Mouse (Mus musculus): ENCODE data around the gene Zbtb45. TPM values are rescaled to one million over a fixed set of nuclear protein-coding genes. Genes with fewer than 3 reads are reported as not detected.
A peak's percentile ranks its signal among the peaks of the same experiment; 100 is the strongest.

The Zbtb45 gene
- total and polyA plus RNA-seq, 3 experiments = 16.8 to 36.3 TPM; not detected in 1

DNA sequence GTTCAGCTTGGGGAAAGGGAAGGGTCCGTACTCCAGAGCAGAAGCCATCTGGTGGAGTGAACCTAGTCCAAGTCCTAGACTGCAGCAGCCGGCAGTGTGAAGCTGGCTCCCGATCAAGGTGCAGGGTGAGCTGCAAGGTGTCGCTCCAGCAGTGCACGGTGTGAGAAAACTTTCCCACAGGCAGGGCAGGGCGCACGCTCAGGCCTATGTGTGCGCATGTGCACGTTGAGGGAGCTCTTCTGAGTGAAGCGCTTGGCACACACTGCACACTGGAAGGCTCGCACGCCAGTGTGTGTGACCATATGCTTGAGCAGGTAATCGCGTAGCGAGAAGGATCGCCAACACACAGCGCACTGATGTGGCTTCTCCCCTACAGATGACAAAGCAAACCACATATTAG, 3.8 kb downstream of the Zbtb45 start:
- no peaks in the 10 kb centered on the region for H3K9me3 ChIP-seq (replicated peaks; ENCODE audit: insufficient read depth, low read length)
- H3K79me2 ChIP-seq (ENCODE audit: control insufficient read depth, insufficient read depth, low read length, poor library complexity) = peaks cover 20% of the 10 kb centered on the region
- no peak overlapping the region for H3K4me3 ChIP-seq (ENCODE audit: control insufficient read depth in 1 of 2, insufficient read depth in 1 of 2, low read depth in 2 of 2, low read length in 2 of 2)
- H3K36me3 ChIP-seq (ENCODE audit: control insufficient read depth in 1 of 2, insufficient read depth in 2 of 2, low read length in 2 of 2) = no peaks in the 10 kb centered on the region; a peak in 1 of 4 replicates
- peaks cover 0 to 8% of the 10 kb centered on the region in 2 experiments; a peak in 1 of 4 replicates for H3K4me1 ChIP-seq (ENCODE audit: control insufficient read depth in 1 of 2, insufficient read depth in 2 of 2, low read length in 2 of 2)
- H3K27me3 ChIP-seq (ENCODE audit: control insufficient read depth in 1 of 2, insufficient read depth in 2 of 2, low read length in 2 of 2) = no peaks in the 10 kb centered on the region
- H3K9ac ChIP-seq (ENCODE audit: control insufficient read depth, low read depth, low read length, poor library complexity, severe bottlenecking) = no peak overlapping the region
- TF ChIP-seq TAL1 (IDR thresholded peaks at IDR 0.05; ENCODE audit: low read length) (no peak), MYB (IDR thresholded peaks at IDR 0.05; ENCODE audit: low read depth, low read length) (no peak), MAFK (IDR thresholded peaks at IDR 0.05; ENCODE audit: borderline replicate concordance, low read depth, low read length) (no peak), ZNF384 (IDR thresholded peaks at IDR 0.05; ENCODE audit: low read depth, low read length) (no peak), MXI1 (IDR thresholded peaks at IDR 0.05; ENCODE audit: low read depth, low read length) (no peak), UBTF (IDR thresholded peaks at IDR 0.05; ENCODE audit: borderline replicate concordance, insufficient read depth, low read depth, low read length) (no peak), EP300 (IDR thresholded peaks at IDR 0.05; ENCODE audit: low read depth in 1 of 2, low read length in 2 of 2) (no peak), TBP (IDR thresholded peaks at IDR 0.05; ENCODE audit: low read depth, low read length) (no peak), POLR2AphosphoS2 (IDR thresholded peaks at IDR 0.05; ENCODE audit: low read length) (no peak), HCFC1 (IDR thresholded peaks at IDR 0.05; ENCODE audit: low read depth, low read length) (no peak), USF1 (IDR thresholded peaks at IDR 0.05; ENCODE audit: low read depth, low read length) (no peak), JUND (IDR thresholded peaks at IDR 0.05; ENCODE audit: low read depth, low read length) (no peak), MAZ (IDR thresholded peaks at IDR 0.05; ENCODE audit: low read depth, low read length) (no peak), GATA1 (IDR thresholded peaks at IDR 0.05; ENCODE audit: low read depth, low read length) (no peak), POLR2AphosphoS5 (IDR thresholded peaks at IDR 0.05; ENCODE audit: borderline replicate concordance, low read depth, low read length) (no peak), MEF2A (IDR thresholded peaks at IDR 0.05; ENCODE audit: extremely low read depth, insufficient replicate concordance, low read depth, low read length, poor library complexity, severe bottlenecking) (no peak), POLR2A (IDR thresholded peaks at IDR 0.05; ENCODE audit: control insufficient read depth in 1 of 2, insufficient read depth in 1 of 2, low read depth in 1 of 2, low read length in 2 of 2, poor library complexity in 1 of 2) (no peak), GABPA (IDR thresholded peaks at IDR 0.05; ENCODE audit: low read depth, low read length) (no peak), ZC3H11A (IDR thresholded peaks at IDR 0.05; ENCODE audit: low read depth, low read length) (no peak)
- no peak for DNase-seq (ENCODE audit: low read depth, low spot score)
- no peak overlapping the region for H3K27ac ChIP-seq (ENCODE audit: control insufficient read depth, low read depth, low read length)

DNA sequence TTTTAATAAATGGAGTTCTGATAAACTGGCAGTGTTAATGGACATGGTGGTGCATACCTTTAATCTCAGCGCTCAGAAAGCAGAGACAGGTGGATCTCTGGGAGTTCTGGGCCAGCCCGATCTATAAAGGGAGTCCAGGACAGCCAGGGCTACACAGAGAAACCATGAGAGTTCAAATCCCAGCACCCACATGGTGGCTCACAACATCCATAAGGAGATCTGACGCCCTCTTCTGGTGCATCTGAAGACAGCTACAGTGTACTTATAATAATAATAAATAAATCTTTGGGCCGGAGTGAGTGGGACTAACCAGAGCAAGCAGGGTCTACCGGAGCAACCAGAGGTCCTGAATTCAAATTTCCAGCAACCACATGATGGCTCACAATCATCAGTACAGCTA, 6.5 kb downstream of the Zbtb45 start:
- H3K27me3 ChIP-seq (ENCODE audit: control insufficient read depth in 1 of 2, insufficient read depth in 2 of 2, low read length in 2 of 2) = no peaks in the 10 kb centered on the region
- no peak for TF ChIP-seq HCFC1 (IDR thresholded peaks at IDR 0.05; ENCODE audit: low read depth, low read length)
- TF ChIP-seq MEF2A (IDR thresholded peaks at IDR 0.05; ENCODE audit: extremely low read depth, insufficient replicate concordance, low read depth, low read length, poor library complexity, severe bottlenecking) = no peak
- peak in 1 of 3 experiments; percentile 21; a peak in 1 of 6 replicates for TF ChIP-seq CTCF (IDR thresholded peaks at IDR 0.05 in 2 of 3, conservative IDR thresholded peaks at IDR 0.05 in 1 of 3; ENCODE audit: control insufficient read depth in 1 of 3, insufficient read depth in 1 of 3, low read depth in 2 of 3, low read length in 3 of 3, poor library complexity in 1 of 3, severe bottlenecking in 1 of 3)
- TF ChIP-seq ZNF384 (IDR thresholded peaks at IDR 0.05; ENCODE audit: low read depth, low read length) = no peak
- no peak overlapping the region for H3K27ac ChIP-seq (ENCODE audit: control insufficient read depth, low read depth, low read length)
- no peaks in the 10 kb centered on the region for H3K9me3 ChIP-seq (replicated peaks; ENCODE audit: insufficient read depth, low read length)
- H3K36me3 ChIP-seq (ENCODE audit: control insufficient read depth in 1 of 2, insufficient read depth in 2 of 2, low read length in 2 of 2) = no peaks in the 10 kb centered on the region
- no peak overlapping the region for H3K4me3 ChIP-seq (ENCODE audit: control insufficient read depth in 1 of 2, insufficient read depth in 1 of 2, low read depth in 2 of 2, low read length in 2 of 2)
- H3K9ac ChIP-seq (ENCODE audit: control insufficient read depth, low read depth, low read length, poor library complexity, severe bottlenecking) = no peak overlapping the region
- H3K4me1 ChIP-seq (ENCODE audit: control insufficient read depth in 1 of 2, insufficient read depth in 2 of 2, low read length in 2 of 2) = 0 out of 4 replicates have a peak, but pooled peaks cover 0 to under 1% of the 10 kb centered on the region in 2 experiments
- DNase-seq (ENCODE audit: low read depth, low spot score) = no peak
- H3K79me2 ChIP-seq (ENCODE audit: control insufficient read depth, insufficient read depth, low read length, poor library complexity) = peaks cover 8% of the 10 kb centered on the region; the same call in 1 of the 2 replicates
